Mouse (Mus musculus): ENCODE results near the gene Atp2a2.
"Not testable (repeated sequence)": the region's sequence is repeated elsewhere in the genome, so short reads cannot be mapped to it uniquely, and the experiment has no call there.

Atp2a2 gene

DNA sequence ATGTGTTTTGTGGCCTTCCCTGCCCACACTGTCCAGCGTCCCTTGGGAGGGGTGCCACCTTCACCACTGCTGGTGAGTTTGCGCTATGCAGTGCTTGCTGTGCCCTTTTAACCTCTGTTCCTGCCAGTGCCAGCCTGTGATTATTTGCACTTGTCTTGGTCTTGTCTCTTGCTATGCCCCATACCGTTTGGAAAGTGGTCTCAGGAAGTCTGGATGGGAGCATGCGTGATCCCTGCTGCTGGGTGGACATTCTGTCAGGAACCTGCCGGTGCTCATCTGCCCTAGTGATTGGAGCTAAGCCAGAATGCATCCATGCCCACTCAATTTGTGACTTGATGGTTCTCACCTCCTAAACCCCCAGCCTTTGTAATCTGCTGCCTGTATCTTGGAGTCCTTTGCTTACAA is 51.1 kb downstream of the Atp2a2 start:
- DNase-seq (ENCODE audit: low spot score) = no peak

DNA sequence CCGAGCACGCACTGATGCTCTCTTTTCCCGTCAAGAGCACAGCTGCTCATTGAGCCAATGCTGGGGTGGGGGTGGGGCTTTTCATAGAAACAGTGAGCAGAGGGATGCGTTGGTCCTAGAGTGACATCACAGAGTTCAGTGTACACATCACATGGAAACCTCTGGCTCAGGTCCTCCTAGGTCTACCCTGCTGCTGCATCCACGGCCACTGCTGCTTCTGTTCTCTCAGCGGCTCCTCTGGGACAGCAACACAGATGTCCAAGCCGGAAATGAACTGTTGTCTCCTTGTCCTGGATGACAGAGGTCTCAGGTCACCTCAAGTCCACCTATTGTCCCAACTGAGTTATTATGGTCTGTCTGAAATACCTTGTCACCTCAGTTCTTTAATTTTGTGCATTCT is 52.1 kb downstream of the Atp2a2 start:
- no peak for DNase-seq (ENCODE audit: low spot score)

DNA sequence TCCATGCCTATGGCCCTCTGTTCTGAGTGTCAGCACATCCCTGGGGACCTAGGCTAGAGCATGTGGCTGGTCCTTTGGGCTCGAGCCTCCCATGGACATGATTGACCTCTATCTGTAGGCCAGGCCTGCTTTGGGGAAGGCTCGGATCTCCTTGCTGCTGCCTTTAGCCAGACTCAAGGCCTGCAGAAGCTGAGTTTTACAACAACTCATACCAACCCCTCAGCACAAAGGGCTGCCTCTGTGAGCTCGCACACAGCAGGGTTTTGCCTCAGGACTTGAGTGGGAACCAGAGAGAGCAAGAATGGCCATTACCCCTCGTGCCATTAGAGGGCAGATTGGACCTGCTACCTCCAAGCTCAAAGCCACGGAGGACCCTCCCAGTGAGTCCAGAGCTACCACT is 53.2 kb downstream of the Atp2a2 start:
- no peak for DNase-seq (ENCODE audit: low spot score)

DNA sequence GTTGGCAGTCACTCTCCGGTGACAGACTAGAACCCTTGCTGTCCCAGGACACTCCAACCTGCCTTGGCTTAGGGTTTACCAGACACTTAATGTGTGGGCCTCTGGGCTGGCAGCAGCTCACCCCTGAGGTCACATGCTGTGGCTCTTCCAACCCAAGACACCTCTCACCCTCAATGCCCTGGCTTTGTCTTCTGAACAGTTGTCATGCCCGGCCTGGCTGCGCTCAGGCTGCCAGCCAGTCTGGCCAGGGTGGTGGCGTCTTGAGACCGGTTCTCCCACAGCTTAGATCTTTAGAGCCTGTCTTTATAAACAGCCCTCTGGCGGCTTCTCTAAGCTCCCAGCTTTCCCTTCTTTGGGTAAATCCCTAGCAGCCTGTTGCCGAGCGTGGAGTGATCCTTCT is 54.2 kb downstream of the Atp2a2 start:
- peak; percentile 77 for DNase-seq (ENCODE audit: low spot score)

DNA sequence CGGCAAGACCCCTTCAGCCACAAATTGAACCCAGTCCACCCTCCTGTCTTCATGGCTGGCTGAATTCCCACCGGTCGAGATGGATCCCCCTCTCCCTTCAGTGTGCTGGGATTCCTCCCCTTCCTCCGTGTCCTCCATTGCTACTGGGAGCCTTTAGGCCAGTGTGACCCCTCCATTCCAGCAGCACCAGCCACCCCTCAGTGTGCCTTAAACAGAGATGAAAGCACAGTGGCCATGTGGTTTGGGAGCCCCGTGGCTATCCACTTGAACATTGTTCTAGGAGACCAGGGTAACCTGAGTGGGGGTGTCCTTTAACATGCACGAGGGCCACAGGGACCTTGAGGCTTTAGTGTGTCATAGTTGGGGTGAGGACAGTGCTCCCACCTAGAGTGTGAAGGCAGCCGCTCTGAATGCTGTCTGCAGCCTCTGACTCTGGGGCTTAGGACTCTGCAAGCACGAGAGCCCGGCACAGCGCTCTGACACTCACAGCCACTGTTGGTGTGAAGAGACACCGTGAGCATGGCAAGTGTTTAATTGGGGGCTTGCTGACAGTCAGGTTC is 56.9 kb downstream of the Atp2a2 start:
- DNase-seq (ENCODE audit: low spot score) = no peak

DNA sequence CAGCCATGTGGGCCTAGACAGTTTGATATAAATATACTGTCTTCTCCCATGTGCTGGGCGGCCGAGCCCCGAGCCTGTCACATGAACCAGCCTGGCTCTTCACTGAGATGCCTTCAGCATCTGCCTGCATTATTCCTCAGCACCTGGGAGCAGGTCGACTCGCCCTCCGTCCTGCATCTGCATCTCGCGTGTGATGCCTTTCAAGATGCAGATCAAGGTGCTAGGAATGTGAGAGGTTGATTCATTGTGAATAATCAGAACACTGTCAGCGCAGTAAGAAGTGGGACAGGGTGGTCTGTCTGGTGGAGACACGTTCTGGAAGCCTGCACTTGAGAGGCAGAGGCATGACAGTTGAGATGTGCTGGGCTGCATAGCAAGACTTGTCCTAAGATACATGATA is 57.5 kb downstream of the Atp2a2 start:
- DNase-seq (ENCODE audit: low spot score) = no peak

DNA sequence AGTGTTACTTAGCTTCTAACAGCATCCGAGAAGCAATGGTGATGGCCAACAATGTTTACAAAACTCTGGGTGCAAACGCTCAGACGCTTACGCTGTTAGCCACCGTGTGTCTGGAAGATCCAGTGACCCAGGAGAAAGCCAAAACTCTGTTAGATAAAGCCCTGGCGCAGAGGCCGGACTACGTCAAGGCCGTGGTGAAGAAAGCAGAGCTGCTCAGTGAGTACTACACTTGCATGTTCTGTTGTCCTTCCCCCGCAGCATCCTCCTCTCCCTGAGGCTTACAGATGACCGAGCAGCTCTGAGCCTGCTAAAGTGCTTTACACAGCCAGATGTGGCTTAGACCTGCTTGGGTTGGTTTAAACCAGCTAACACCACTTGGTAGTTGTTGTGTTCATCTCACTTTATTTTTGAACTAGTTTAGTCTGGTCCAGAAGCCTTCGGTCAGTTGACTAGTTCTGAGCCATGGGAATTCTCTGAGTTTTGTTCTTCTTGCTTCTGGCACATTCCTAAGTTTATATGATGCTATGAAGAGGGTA is 61.9 kb downstream of the Atp2a2 start:
- DNase-seq (ENCODE audit: low spot score) = no peak

DNA sequence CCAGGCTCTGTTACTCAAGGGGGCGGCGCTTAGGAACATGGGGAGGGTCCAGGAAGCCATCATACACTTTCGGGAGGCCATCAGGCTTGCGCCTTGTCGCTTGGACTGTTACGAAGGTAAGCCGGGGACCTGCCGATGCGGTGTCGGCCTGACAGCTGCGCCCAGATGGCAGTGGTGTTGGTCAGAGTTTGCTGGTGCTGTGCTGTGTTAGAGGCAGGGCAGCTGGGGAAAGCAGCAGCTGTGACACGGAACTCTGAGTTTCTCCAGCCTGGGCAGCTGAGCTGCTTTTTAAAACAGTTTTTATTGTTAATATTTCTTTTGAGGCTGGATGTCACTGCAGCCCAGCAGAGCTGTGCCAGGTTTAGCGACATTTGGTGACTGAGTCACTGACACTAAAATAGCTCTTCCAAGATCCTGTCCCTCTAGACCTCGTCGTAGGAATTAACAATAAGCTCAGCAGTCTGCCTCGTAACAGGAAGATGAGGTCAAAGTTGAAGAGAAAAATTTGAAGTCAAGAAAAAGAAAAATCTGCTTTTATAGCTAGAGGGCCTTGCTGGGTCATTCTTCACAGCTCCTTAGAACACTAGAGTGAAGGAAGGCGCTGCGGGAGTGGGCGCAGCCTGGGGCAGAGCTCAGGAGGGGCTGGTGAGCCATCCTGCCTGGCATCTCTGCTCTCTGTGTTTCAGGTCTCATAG is 62.5 kb downstream of the Atp2a2 start:
- DNase-seq (ENCODE audit: low spot score) = peak; percentile 37

DNA sequence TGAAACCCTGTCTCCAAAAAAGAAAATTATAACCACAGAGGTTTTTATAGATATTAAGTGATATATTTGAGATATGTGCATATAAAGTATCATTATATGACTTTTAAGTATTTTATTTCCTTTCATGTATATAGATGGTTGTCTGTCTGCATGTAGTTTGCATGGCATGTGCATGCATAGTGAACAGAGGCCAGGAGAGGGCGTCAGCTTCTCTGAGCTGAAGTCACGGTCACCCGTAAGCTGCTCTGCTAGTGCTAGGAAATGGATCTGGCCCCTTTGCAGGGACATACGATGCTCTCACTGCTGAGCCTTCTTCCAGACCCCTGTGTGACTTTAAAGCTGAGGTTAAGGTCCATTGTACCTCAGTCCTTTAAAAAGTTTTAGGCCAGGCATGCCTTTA is 67.5 kb downstream of the Atp2a2 start:
- no peak for DNase-seq (ENCODE audit: low spot score)

DNA sequence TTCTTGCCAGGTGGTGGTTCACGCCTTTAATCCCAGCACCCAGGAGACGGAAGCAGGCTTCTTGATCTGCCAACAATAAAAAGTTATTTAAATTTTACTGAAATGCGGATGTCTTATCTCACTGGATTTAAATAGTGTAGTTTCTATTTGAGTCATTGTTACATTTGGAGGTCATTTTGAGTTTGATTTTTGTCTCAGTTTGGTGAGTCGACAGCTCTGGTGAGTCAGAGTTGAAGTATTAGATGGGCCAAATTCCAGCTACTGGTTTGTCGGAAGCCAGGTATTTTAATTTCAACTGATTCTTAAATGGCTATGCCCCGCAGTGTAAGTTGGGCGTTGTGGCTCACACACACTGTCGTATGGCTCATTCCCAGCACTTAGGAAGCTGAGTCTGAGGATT is 70.8 kb downstream of the Atp2a2 start:
- DNase-seq (ENCODE audit: low spot score) = no peak

DNA sequence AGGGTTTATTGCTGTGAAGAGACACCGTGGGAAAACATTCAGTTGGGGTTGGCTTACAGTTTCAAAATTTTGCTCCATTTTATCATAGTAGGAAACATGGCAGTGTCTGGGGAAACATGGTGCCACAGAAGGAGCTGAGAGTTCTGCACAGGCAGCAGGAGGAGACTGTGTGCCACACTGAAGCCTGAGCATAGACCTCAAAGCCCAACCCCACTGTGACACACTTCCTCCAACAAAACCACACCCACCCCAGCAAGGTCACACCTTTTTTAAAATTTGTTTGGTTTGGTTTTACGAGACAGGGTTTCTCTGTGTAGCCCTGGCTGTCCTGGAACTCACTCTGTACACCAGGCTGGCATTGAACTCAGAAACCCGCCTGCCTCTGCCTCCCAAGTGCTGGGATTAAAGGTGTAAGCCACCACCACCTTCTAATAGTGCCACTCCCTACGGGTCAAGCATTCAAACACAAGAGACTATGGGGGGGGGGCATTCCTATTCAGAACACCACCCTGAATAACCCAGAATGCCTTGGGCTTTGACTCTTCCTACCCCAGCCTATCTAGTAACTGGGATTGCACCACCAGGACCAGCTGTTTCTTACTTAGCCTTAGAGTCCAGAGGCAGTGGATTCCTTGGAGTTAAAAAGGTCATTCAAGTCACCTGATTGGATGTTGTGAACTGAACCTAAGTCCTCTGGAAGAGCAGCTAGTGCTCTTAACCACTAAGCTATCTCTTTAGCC is 71.8 kb downstream of the Atp2a2 start:
- no peak for DNase-seq (ENCODE audit: low spot score)

DNA sequence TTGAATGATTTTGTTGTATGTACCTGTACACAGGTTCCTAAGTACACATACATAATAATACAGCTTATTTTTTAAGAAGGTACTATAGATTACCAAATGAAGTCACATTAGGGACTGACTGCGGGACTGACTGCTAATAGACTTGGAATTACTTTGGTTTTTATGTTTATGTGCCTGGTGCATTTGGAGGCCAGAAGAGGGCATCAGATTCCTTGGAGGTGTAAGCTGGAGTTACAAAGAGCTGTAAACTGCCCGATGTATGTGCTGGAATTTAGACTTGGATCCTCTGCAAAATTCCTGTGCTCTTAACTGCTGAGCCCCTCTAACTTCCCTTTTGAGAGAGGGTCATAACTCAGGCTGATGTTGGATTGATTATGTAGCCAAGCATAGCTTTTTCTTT is 76.5 kb downstream of the Atp2a2 start:
- DNase-seq (ENCODE audit: low spot score) = no peak

DNA sequence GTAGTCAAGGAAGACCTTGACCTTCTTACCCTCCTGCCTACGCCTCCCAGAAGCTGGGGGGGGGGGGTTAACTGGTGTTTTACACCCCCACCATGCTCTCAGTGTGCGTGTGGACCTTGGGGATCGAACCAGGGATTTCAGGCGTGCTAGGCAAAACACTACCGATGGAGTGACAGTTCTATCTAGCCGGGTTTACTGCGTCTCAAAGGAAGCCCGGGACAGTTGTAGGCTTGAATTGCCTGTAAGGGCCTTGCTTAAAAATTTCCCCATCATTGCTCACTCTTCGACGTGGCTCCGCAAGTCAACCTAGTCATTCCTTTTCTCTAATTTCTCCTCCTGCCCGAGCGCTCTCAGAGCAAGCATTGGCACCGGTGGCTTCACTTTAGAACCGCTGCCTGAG is 78.9 kb downstream of the Atp2a2 start:
- no peak for DNase-seq (ENCODE audit: low spot score)

DNA sequence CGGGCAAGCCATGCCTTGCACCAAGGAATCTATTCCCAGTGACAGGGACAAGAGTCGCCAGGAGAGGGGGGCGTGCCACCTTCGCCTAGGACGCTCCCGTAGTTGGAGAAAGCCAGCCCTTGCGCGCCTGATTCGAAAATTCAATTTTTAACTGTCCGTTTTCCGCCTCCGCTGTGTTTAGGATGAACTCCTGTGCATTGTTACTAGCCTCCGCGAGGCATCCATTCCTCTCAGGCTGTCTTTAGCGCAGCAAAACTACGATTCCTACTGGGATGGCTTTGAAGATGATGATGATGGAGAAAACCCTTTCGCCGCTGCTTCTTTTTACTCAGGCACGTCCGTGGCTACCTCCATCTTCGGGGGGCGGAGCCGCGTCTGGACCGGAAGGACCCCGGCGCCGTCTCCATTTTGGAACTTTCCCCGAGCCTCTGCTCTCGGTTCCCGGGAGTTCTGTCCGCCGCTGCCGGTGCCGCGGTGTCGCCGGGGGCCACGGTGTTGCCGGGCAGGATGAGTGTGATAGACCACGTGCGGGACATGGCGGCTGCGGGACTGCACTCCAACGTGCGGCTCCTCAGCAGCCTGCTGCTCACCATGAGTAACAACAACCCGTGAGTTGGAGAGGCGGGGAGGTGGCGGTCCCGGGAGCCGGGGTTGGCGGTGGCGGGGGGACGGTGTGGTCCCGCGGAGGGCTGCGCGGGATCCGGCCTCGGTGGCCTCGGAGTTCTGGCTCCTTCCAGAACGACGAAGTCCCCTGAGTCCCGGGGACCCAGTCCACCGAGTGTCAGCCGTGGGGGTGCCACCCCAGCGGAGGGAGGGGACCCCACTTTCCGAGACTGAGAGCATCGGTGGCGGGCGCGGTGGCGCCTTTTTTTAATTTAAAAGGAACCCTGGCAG is 79.7 kb downstream of the Atp2a2 start:
- DNase-seq (ENCODE audit: low spot score) = peak; percentile 90

DNA sequence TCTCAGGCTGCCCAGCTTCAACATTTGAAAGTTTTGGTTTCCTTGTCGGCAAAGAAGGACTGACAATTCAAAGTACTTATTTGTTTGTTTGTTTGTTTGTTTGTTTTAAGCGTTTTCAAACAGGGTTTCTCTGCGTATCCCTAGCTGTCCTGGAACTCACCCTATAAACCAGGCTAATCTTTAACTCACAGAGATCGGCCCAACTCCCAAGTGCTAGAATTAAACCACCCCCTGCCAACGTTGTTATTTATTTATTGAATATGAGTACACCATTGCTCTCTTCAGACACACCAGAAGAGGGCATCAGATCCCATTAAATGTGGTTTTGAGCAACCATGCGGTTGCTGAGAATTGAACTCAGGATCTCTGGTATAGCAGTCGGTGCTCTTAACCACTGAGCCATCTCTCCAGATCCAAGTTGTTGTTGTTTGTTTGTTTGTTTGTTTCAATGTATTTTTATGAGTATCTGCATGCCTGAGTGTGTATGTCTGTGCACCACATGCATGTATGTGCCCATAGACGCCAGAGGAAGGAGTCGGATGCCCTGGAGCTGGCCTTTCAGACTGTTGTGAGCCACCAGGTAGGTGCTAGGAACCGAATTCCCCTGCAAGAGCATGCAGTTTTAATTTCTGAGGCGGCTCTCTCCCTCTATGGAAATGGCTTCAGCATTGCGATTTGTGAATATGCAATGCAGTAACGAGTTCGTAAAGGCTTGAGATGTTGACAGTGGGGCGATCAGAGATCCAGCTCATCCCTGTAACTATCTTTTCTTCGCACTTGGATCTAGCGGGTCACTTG is 80.6 kb downstream of the Atp2a2 start, which contains the start of gene Anapc7:
Anapc7 (plus strand) TSS at position 423 of the 798 bp plus-strand sequence.
- DNase-seq (ENCODE audit: low spot score) = peak; percentile 23

DNA sequence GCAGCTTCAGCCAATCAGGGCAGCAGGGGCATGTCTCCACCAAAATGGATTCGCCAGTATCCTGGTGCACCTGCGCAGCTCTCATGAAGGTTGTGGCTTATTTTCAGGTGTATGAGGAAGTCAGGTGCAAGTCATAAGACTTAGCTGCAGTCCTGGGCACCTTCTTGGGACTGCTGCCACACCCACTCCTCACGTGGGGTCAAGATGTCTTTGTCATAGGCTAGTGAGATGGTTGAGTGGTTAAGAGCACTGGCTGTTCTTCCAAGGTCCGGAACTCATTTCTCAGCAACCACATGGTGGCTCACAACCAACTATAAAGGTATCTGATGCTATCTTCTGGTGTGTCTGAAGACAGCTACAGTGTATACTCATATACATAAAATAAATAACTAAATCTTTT is 81.3 kb downstream of the Atp2a2 start:
- not testable (repeated sequence) for DNase-seq (ENCODE audit: low spot score)

DNA sequence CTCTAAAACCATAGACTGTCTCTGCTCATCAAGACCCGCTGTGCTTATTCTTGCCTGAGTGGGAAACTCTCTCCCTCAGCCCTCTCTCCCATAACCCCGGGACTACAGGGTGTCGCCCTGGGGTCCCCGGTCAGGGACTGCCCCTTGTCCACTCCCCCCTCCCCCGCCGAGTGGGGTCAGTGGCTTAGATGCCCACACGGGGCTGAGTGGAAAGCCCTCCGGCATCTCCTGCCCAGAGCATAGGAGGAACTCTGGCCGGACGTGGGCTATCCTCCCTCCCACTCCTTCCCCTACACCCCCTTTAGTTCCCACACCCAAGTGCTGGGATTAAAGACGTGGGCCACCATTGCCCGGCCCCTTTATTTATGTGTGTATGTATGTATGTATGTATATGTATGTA is 86.6 kb downstream of the Atp2a2 start:
- DNase-seq (ENCODE audit: low spot score) = no peak

DNA sequence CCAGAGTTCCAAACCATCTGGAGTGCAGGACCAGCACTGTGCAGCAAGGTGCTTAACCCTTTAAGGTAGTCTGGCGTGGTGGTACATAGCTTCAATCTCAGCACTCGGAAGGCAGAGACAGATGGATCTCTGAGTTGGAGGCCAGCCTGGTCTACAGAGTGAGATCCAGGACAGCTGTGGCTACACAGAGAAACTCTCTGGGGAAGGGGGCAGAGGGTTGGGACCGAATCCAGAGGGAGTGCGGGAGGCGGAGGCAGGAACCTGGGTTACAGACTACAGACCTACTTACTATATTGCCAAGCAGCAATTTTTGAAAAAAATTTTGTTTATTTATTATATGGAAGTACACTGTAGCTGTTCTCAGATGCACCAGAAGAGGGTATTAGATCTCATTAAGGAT is 87.7 kb downstream of the Atp2a2 start:
- no peak for DNase-seq (ENCODE audit: low spot score)

DNA sequence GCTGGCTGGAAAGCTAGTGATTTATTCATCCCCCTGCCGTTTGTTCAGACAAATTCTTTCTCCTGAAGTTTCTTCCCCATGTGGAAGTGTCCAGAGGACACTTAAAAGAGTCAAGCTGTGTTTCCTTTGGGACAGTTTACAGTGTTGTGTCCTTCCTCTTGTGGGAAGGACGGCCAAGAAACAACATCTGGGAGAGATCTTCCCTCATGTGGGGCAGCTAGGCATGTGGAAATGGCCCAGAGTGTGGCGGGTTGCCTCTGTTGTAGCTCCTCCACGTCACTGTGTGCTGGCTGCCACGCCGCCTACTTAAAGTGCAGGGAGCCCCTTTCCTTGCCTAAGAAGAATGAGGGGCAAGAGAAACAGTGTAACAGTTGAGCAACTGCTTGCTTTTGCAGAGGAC is 89.2 kb downstream of the Atp2a2 start:
- no peak for DNase-seq (ENCODE audit: low spot score)

DNA sequence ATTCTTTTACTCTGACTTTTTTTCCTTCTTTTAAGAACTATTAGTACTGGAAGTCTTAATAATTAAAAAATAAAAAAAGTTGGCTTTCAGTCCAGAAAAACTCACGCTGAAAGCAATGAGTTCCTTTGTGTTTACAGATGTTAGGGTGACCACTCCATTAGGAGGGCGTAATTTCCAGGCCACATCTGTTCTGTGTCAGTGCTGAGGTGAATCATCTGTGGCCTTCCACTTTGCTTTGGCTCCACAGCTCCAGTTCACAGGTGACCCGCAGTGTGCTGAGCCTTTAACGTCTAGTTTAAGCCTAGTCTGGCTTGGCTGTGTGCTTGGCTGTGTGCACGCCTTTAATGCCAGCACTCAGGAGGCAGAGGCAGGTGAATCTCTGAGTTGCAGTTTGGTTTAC is 90.1 kb downstream of the Atp2a2 start:
- no peak for DNase-seq (ENCODE audit: low spot score)
